Mouse (Mus musculus) hematopoietic multipotent progenitor cell, adult 10-12 weeks (in vitro differentiated cells): ENCODE data around the gene Rps3a1. TPM values are rescaled to one million over a fixed set of nuclear protein-coding genes. Genes with fewer than 3 reads are reported as not detected.

Source experiments
- polyA plus RNA-seq: library from polyadenylated mRNA; stranded (reverse); fragments of >175 nt; gene quantifications from 2 replicates; pipeline ENCODE4 v1.2.3, GENCODE M21; 2012; ENCODE audit warnings: low replicate concordance

The Rps3a1 gene
- polyA plus RNA-seq: 39.3 and 394 TPM in 2 replicates

DNA sequence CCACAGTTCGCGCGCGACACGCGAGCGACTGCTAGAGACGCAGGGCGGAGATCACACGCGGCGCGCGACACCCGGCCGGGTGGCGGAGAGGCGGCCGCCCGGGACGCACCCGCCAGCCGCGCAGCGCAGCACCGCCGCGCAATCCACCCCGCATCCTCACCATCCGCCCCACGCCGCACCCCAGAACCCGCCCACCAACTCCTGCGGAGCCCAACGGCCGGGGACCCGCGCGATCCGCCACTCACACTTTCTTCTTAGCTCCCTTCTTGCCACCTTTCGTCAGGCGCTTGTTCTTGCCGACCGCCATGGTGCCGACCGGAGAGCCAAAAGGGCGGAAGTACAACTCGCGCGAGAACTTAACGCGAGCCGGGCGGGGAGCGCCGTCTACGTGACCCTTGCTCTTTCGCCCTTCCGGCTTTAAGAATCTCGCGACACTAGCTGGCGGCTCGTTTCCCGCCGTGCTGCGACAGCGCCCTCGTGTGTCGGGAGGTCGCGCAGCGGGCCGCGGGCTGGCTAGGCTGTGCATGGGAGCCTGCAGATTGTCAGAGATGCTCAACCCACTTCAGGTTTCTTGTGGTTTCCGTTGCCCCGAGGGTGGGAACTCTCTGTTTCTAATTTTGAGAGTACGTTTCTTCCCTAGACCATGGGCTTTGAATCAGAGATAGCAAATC, at the start of gene Rps3a1:
Gene Rps3a1, minus strand, starts transcription at position 440 of the 671 bp plus-strand sequence.

Other genes with a start within 250 kb of the Rps3a1 start
- 0.62 and 0.66 TPM in 2 replicates for gene Sh3d19, start 171.6 kb downstream of the Rps3a1 start, polyA plus RNA-seq
- not detected in 2 replicates for gene Prss48, start 140.2 kb downstream of the Rps3a1 start, polyA plus RNA-seq
- 5.2 and 16.2 TPM in 2 replicates for gene Lrba, start 82.0 kb upstream of the Rps3a1 start, polyA plus RNA-seq